Mouse (Mus musculus) gonadal fat pad, adult 2 months (tissue): ENCODE results near the gene Pgm2. TPM values are rescaled to one million over a fixed set of nuclear protein-coding genes. Genes with fewer than 3 reads are reported as not detected.

Source experiments
- DNase-seq: peaks from one replicate; pipeline ENCODE4 v3.0.0-alpha.2; 2012; ENCODE audit warnings: low read depth
- polyA plus RNA-seq: library from polyadenylated mRNA; depleted of rRNA; stranded (reverse); fragments of >200 nt; gene quantifications from 2 replicates; pipeline ENCODE4 v1.2.3, GENCODE M21; 2012; rRNA removed

Gene Pgm2
- 7.4 and 8.3 TPM in 2 replicates for polyA plus RNA-seq

DNA sequence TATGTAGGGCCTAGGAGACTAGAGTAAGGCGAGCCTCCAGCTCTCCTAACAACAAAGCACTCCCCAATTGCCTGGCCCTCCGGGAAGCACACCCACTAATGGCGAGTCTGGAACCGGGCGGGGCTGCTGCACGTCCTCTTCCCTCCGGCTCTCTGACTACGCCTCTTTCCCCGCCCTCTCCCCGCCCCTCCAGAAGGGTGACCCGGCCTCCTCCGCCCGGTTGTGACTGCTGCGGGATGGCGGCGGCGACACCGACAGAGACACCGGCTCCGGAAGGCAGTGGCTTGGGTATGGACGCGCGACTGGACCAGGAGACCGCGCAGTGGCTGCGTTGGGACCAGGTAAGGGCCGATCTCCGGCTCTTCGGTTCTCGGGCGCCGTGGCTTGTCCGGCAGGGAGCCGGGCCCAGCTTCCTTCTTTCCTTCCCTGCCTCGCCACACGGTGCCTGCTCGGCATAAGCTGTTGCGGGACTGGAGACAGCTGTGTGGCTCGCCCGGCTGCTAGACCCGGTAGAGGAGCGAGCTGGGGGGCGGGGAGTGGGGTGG is at the start of gene Pgm2:
Pgm2 (plus strand) TSS at position 203 of the 545 bp plus-strand sequence.
- DNase-seq = no peak

DNA sequence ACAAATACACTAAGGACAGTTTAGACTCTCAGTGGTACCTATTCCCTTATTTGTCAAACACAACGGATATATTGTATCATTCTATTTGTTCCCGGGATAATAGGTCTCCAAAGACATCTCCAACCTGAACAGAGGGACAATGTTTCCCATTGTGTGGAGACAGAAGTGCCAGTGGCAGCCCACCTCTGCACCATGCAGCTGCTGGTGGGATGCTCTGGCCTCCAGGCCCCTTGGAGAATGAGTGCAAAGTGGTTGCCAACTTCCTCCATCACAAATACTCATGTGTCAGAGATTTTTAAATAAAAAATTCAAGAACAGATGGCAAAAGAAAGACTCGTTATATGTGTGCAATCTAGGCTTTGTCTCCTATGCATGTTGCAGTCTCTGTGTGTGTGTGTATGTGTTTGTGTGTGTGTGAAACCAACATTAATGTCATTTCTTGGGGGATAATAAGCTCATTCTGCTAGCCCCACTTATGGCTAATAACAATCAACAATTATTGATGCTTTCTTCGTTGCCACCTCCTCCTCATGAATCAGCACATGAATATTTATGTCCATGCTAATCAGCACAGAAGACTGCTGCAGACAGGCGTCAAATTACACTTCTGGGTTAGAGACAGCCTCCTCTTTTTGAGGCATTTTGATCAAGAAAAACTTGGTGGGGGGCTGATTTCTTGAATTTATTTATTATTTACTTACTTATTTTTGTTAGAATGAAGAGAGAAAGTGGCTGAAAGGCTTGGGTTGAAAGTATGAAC is 48.9 kb upstream of the Pgm2 start:
- no peak for DNase-seq

DNA sequence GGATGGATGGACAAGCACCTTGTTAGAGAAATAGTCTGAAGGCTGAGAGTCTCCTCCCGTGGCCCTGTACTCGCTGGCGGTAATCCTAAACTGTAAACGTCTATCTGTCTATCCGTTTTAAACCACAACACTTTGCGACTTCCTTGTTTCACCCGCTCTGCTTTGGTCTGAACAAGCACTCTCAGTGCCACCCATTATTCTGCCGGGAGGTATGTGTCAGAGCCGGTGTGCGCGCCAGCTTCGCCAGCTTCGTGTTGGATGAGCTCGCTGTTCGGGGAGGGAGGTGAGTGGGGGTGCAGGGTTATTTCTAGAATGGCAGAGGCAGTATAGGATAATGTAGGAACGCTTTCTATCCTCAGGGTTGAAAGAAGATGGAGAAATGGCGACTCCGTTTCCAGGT is 48.0 kb upstream of the Pgm2 start:
- DNase-seq = no peak

DNA sequence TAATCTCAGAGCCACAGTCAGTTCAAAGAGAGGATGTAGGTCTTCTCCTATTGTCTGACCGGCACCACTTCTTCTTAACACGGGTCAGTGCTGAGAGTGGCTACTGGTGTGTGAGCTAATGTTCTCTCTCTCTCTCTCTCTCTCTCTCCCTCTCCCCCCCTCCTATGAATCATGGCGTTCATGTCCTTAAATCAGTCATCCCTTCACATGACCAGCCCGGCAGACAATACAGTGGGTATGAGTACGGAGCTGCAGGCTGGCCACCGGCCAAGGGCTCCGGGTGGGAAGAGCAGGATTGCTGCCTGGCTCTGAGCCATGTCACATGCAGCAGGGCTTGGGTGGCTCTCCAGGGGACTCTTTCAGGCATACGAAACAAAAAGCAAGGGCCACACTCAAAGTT is 47.2 kb upstream of the Pgm2 start:
- DNase-seq = no peak

DNA sequence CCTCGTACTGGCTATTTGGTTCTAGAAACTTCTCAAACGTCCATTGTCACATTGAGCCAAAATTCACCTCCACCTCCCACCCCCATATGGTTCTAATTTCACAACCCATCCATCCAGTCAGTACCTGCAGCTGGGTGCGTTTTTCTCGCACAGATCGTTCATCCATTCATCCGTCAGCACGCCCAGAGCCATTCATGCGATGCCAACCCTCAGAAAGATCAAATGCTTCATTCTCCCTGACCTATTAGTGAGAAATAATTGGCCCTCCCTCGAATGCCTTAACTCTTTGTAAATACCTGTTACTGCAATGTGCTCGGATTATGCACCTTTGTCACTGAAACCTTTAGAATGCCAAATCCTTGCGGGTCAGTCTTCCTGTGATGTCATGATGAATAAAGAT is 45.8 kb upstream of the Pgm2 start:
- no peak for DNase-seq

DNA sequence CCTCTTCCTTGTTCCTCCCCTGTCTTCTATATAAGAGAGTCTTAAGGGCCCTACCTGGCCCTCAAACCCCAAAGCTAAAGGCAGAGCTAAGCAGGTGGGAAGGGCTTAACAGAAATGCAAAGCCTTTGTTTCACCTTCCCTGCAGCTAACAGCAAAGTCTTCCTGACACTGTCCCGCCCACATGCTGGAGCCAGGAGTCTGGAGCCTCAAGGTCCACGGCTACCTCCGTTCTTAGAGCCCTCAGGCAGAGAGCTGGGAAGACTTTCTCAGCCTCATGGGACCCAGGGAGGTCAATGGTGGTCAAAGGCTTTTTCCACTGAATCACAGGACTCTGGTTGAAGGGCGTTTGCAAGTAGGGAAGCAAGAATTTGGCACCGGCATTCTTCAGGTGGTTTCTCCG is 44.8 kb upstream of the Pgm2 start:
- DNase-seq = no peak

DNA sequence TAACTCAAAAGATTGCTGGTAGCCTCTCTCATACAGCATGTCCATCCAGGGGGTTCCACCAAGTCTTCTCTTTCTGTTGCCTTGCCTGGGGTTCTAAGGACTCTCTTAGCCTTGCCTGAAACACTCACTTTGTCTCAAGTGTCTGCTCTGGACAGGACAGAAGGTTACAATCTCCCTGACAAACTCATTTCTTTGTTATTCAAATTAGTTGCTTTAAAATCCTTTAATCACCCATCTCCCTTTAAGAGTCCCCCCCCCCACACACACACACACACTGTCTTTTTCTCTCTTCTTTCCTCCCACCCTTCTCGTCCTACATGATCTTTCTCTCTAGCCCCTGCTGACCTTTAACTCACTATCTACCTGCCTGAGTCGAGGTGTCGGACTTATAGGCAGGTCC is 44.1 kb upstream of the Pgm2 start:
- DNase-seq = no peak

DNA sequence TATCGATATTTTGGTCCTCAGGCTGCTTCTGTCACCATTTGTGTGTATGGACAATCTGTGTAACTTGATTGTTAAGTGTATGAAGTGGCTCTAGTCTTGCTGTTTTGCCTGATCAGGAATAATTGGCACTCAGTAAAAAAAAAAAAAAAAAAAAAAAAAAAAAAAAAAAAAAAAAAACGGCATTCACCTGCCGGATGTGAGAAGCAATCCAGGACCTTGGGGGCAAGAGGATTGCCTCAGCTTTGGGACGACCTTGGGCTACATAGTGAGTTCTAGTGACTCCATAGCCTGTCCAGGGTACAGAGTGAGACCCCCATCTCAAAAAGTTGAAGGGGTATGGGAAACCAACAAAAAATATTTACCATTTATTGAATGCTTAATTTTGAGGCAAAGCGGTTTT is 43.5 kb upstream of the Pgm2 start:
- no peak for DNase-seq

DNA sequence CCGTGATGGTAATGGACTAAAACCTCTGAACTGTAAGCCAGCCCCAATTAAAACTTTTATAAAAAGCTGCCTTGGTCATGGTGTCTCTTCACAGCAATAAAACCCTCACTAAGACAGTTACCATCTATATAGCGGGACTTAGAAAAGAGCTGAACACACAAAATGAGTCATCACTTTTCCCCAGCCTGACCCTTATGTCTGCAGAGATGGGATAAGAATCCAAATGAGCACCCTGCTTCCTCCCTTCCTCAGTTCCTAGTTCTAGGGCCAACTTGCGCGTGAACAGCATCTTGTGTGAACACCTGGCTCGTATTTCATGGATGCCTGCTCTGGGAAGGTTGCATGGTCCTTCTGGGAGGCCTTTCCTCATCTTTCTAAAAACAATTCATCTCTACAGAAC is 39.7 kb upstream of the Pgm2 start:
- DNase-seq = no peak

DNA sequence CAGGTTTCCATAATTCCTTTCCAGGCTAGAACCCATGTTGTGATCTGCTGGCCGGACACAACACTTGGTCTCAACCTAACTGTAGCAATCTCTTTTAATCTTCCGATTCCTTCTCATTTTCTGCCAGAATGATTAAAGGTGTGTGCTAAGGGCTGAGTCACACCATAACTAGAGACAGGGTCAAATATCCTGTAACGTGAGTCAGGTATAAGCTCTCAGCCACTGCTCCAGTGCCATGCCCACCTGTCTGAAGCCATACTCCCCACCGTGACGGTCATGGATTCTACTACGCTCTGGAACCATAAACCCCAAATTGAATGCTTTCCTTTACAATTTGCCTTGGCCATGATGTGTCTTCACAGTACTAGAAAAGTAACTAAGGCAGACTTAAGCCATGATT is 36.5 kb upstream of the Pgm2 start:
- no peak for DNase-seq

DNA sequence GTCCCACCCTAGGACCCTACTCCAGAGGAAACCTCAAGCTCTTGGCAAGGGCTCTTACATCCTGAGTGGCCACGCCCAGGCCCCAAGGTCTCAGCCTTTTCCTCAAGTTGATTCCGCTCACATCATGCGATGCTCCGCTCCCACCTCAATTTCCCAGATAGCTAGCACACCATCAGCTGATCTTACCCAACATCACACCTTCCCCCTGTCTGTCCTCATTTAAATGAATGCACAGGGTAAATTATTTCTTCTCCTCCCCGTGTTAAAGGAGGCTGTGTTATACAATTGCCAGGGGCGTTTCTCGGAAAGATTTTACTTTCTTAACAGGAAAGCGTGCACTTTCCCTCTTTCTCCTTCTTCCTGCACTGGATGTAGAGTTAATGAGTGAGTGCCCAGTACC is 31.9 kb upstream of the Pgm2 start:
- DNase-seq = no peak

DNA sequence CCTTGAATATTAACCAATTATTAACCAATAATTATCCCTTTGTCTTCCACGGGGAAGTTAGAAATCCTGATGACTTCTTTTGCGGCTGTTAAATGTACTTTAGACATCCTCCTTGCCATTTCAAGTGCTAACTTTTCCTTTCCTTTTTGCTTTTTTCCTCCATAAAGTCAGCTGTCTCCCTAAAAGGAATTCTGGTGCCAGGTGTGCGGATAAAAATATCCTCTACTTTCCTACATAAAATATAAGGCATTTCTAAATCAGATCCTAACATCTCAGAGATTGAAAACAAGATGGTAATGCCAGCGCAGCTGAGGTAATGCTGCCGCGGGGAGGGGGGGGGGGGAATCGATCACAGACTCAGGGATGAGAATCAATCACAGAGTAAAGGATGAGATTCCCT is 31.1 kb upstream of the Pgm2 start:
- DNase-seq = no peak

DNA sequence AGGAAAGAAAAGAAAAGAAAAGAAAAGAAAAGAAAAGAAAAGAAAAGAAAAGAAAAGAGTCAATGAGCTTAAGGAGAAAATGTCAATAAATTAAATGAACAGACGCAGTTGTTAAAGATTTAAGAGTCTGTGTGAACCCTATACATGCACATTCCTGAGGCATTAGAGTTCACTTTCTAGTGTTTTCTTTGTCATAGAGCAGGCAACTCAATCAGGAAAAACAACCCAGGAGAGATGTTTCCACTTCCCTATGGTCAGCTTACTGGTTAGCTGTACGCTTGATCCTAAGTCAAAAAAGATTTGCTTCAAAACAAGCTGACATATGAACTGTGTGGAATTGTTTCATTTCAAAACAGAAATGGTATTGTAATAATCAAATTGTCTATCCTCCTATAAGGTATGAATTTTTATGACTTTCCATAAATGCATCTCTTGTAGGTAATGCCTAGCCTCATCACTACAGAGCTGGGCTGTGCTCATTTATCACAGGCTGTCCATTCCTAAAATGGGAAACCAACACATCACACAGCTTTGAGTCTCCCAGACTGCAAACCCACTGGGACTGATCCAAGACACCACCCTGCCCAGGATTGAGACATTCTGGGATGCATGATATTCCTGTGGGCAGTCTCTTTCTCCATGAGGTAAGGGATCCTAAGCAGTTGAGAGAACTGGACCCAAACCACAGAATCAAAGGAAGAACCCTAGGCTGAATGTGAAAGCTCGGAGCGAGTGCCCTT is 29.7 kb upstream of the Pgm2 start:
- DNase-seq = no peak

DNA sequence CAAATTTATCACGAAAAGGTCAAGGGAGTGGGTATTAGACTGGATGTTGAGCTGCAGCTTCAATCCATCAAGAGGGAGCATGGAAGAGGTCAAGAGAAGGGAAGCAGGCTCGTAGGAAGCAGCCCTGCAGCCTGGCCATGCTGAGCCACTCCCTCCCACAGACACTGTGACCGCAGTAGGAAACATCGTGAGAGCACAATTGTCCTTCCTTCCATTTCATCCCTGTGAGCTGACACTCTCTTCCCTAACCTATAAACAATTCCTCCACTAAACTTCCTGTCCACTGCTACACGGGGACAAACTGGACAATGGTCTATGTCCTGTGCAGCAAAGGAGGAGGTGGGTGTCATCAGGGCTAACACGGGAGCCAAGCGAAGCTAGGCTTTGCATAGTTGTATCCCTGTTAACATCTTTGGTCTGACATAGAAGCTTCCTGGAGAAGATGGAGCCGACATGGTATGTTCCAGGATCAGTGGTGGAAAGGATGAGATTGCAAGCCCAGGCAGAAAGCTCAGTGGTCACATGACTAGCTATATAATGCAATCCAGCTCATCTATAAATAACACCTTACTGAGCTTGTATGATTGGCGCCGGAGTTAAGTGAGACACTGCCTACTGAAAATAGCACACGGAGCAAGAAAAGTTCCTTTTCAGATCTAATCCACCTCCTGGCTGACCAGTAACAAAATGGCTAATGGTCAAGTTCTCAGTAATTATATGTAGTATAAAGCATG is 29.0 kb upstream of the Pgm2 start:
- no peak for DNase-seq

DNA sequence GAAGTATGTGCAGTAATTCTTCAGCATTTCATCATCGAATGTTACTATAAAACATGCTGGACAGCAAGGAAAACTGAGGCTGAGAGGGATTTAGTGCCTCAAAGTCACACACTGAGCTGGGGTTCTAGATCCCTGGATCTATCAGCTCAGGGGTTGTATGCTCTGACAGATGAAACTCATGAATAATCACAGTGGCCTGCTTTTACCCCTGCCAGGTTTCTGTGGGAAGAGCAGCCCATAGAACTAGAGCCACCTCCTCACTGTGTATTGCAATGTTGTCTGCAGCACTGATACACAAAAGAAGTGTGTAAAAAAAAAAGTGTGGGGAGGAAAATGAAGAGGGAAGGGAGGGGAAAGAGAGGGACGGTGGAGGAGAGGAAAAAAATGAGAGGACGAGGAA is 28.3 kb upstream of the Pgm2 start:
- DNase-seq = no peak

DNA sequence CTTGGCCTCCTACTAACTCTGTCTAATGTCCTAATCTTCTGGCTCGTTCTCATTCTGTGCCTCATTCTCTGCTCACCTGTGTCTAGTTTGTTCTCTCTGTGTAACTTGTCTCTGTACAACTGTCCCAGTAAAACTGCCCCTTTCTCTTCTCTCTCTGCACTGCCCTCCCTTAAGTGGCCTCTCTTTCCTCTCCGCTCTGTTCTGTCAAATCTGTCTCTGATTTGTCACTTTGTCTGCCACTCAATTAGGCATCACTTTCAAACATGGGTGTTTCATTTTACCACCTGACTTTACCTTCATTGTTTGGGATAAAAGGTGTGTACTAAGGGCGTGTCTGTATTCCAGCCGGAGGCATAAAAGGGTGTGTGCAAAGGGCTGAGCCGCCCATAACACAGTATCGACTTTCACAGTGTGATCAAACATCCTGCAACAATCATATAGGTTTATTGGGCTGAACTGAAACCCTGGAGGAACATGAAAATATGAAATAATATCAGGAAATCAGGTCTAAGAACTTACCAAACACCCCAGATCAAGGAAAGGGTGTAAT is 27.2 kb upstream of the Pgm2 start:
- no peak for DNase-seq

DNA sequence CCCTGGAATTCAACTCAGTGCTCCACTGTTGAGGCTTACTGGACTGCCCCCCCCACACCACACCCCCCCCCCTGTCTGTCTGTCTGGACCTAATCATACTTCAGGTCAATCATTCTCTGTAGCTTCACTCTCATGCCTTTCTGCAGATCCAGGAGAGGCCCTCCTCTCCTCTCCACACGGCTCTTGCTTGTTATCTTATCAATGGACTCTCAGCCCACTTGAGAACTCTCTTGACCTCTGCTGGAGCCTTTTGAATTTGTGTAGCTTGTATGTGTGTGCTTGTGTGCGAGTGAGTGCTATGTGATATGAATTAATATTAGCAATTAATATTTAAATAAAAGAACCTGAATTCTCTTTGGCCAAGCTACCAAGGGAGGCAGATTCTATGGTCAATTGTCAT is 26.6 kb upstream of the Pgm2 start:
- DNase-seq = no peak

DNA sequence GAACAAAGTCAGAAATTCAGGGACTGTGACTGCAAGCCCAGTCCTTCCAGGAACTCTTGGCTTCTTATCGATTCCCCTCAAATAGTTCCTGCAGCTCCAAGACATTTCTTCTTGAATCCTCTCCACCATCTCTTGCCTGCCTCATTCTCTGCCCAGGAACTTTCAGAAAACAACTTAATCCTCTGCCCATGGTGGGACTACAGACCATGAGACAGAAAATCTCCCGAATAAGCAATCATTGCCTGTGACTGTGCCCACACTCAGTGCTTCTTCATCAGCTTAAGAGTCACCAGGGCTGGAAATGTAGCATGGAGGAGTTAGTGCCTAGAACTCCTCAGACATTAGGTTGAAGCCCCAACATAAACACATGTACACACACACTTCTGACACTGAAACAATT is 25.2 kb upstream of the Pgm2 start:
- no peak for DNase-seq

DNA sequence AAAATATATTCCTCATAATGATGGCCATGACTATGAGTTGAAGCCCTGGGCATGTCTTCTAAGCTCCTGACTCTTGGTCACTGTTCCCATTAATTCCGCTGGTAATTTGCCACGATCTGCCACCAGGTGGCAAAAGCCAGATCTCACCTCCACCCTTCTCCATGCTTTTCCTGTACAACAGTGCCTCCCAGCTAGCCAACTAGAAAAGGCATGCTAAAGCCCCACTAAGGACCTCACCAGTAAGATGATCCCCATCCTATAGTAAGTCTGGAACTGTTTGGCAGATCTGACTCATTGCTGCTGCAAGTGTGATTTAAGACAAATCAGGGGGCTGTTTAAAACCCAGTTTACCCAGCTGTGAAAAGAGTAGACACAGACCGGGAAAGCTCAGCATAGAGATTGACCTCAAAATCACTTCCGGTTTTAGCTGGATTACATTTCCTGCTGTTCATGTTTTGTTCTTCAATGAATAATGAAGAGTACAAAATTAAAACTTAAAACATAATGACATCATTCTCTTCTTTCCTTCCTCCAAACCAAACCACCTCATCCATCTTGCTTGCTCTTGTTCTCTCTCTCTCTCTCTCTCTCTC is 22.6 kb upstream of the Pgm2 start:
- no peak for DNase-seq

DNA sequence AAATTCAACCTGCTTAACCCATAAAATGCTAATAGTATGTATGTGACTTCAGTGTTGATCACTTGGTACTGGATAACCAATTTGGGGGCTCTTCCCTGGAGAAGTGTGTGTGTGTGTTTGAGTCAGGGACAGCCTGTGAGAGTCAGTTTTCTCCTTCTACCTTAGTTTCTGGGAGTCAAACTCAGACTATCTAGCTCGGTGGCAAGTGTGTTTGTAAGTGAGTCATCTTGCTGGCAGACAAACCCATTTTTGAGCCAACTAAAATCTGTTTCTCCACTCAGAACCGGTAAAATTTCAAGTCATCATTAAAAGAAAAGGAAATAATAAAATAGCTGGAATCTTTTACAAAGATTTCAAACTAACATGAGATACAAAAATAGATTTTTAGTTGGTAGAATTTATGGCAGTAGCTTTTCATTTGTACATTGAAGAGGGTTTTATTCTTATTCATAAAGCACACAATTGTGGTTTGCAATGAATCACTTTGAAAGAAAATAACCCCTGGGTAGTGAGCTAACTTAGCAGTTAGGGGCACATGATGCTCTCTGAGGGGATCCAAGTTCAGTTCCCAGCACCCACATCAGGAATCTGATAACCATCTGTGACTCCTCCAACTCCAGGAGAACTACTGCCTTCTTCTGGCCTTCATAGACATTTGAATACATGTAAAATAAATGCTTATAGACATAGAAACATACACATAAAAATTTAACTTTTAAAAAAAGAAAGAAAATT is 21.8 kb upstream of the Pgm2 start:
- DNase-seq = no peak

DNA sequence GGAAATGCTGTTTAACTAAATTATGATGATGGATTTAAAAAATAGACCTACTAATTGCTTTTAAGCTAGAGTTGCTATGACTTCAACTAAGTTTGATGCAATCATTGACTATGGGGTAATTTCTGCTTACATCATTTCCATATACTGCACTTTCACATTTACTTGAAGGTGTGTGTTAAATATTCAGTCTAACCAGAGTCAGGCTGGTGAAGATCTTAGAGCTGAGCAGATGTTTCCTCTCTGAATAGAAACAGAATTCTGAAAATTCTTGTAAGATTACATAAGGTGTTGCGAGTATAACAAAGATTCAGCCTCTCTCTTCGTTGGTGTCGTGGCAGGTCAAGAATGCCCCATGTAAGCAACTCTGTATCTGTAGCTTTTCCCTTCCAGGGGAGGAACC is 18.3 kb upstream of the Pgm2 start:
- DNase-seq = no peak
